Mouse (Mus musculus) G1E (cell line): ENCODE measurements at regions not wholly inside any gene's neighbourhood (a gene's known extent, or its start where the extent isn't known, plus 50 kb on each side); places are given as distances from the start of the nearest gene placed in this dataset.

Source experiments
- ATAC-seq: 2 replicates; pipeline ENCODE4 v1.8.0; 2016; ENCODE audit warnings: mild to moderate bottlenecking; ENCODE audit not compliant: insufficient number of reproducible peaks, poor library complexity, low FRiP score, severe bottlenecking; ENCODE audit errors: extremely low read depth
- DNase-seq: peaks from one replicate; pipeline ENCODE4 v3.0.0; 2012; ENCODE audit warnings: low spot score
- H3K27me3 ChIP-seq: 2 replicates; pipeline ENCODE4 v1.6.1; 2012; ENCODE audit warnings: mild to moderate bottlenecking, low read length, inconsistent platforms; ENCODE audit not compliant: insufficient read depth
- H3K36me3 ChIP-seq: replicated peaks from 2 replicates; pipeline ENCODE3; 2012; ENCODE audit warnings: mild to moderate bottlenecking, inconsistent platforms
- H3K4me1 ChIP-seq: 2 replicates; pipeline ENCODE4 v1.6.1; 2012; ENCODE audit warnings: low read depth, low read length, inconsistent platforms, mixed read lengths; ENCODE audit not compliant: insufficient read depth
- H3K4me3 ChIP-seq: 2 replicates; pipeline ENCODE4 v1.5.1; 2012; ENCODE audit warnings: low read depth, mild to moderate bottlenecking, inconsistent platforms, low read length, moderate library complexity, mixed read lengths
- H3K9me3 ChIP-seq: replicated peaks from 2 replicates; pipeline ENCODE4 v1.6.1; 2012; ENCODE audit warnings: inconsistent platforms
- CTCF ChIP-seq: IDR thresholded peaks from 2 replicates; pipeline ENCODE4 v1.5.1; 2012; ENCODE audit warnings: low read depth, low read length, inconsistent platforms, mixed read lengths
- GATA1 ChIP-seq: IDR thresholded peaks from 2 replicates; pipeline ENCODE4 v1.6.1; 2012; ENCODE audit warnings: borderline replicate concordance, low read length, inconsistent platforms, mixed read lengths
- GATA2 ChIP-seq: IDR thresholded peaks from 2 replicates; pipeline ENCODE4 v1.6.1; 2012; ENCODE audit warnings: low read depth, low read length, inconsistent platforms, borderline replicate concordance
- POLR2AphosphoS5 ChIP-seq: IDR thresholded peaks from 2 replicates; pipeline ENCODE4 v1.6.1; 2012; ENCODE audit warnings: low read depth, low read length, inconsistent platforms; ENCODE audit not compliant: insufficient replicate concordance
- TAL1 ChIP-seq: conservative IDR thresholded peaks from 2 replicates; pipeline ENCODE4 v1.6.1; 2012; ENCODE audit warnings: low read depth, low read length, inconsistent platforms, mixed read lengths

- Histone ChIP-seq H3K27me3 (no peaks in the 10 kb centered on the region), H3K9me3 (no peaks in the 10 kb centered on the region), H3K36me3 (no peaks in the 10 kb centered on the region), H3K4me1 (no peaks in the 10 kb centered on the region), H3K4me3 (no peak overlapping the region)
- DNase-seq: no peak
- TF ChIP-seq TAL1: no peak
- TF ChIP-seq CTCF: no peak
- no peak for TF ChIP-seq GATA1
- no peak for TF ChIP-seq GATA2
- no peak for TF ChIP-seq POLR2AphosphoS5
- ATAC-seq: no peak
These were observed 169.6 kb upstream of the Slc7a11 start for GRCm38 (mm10) chr3:50613011-50613410.

GRCm38 (mm10) chr3:50609341-50610012 is 166.1 kb upstream of the Slc7a11 start:
- H3K4me1 ChIP-seq: no peaks in the 10 kb centered on the region
- no peak for DNase-seq
- H3K27me3 ChIP-seq: no peaks in the 10 kb centered on the region
- H3K9me3 ChIP-seq: no peaks in the 10 kb centered on the region
- TF ChIP-seq TAL1 (no peak), POLR2AphosphoS5 (no peak), GATA1 (no peak), GATA2 (no peak), CTCF (no peak)
- no peak overlapping the region for H3K4me3 ChIP-seq
- no peaks in the 10 kb centered on the region for H3K36me3 ChIP-seq
- no peak for ATAC-seq

GRCm38 (mm10) chr3:50607736-50608135 is 164.3 kb upstream of the Slc7a11 start:
- DNase-seq (no peak), ATAC-seq (no peak)
- no peaks in the 10 kb centered on the region for H3K27me3 ChIP-seq
- no peak for TF ChIP-seq POLR2AphosphoS5
- TF ChIP-seq GATA1: no peak
- TF ChIP-seq CTCF: no peak
- no peak for TF ChIP-seq TAL1
- TF ChIP-seq GATA2: no peak
- no peaks in the 10 kb centered on the region for H3K4me1 ChIP-seq
- no peaks in the 10 kb centered on the region for H3K36me3 ChIP-seq
- H3K4me3 ChIP-seq: no peak overlapping the region
- H3K9me3 ChIP-seq: no peaks in the 10 kb centered on the region

GRCm38 (mm10) chr3:50606986-50607385 is 163.6 kb upstream of the Slc7a11 start:
- no peak for DNase-seq
- TF ChIP-seq TAL1: no peak
- no peak for TF ChIP-seq CTCF
- TF ChIP-seq GATA2: no peak
- no peak for TF ChIP-seq POLR2AphosphoS5
- TF ChIP-seq GATA1: no peak
- Histone ChIP-seq H3K9me3 (no peaks in the 10 kb centered on the region), H3K4me3 (no peak overlapping the region), H3K36me3 (no peaks in the 10 kb centered on the region), H3K4me1 (no peaks in the 10 kb centered on the region), H3K27me3 (no peaks in the 10 kb centered on the region)
- ATAC-seq: no peak

- Histone ChIP-seq H3K9me3 (no peaks in the 10 kb centered on the region), H3K4me1 (no peaks in the 10 kb centered on the region), H3K27me3 (no peaks in the 10 kb centered on the region), H3K36me3 (no peaks in the 10 kb centered on the region), H3K4me3 (no peak overlapping the region)
- no peak for TF ChIP-seq GATA1
- TF ChIP-seq CTCF: no peak
- TF ChIP-seq POLR2AphosphoS5: no peak
- no peak for TF ChIP-seq GATA2
- no peak for TF ChIP-seq TAL1
- DNase-seq (no peak), ATAC-seq (no peak)
These were observed 162.3 kb upstream of the Slc7a11 start for GRCm38 (mm10) chr3:50605750-50606149.

GRCm38 (mm10) chr3:50603182-50603581 is 159.8 kb upstream of the Slc7a11 start:
- Histone ChIP-seq H3K27me3 (no peaks in the 10 kb centered on the region), H3K36me3 (no peaks in the 10 kb centered on the region), H3K4me1 (no peaks in the 10 kb centered on the region), H3K9me3 (no peaks in the 10 kb centered on the region), H3K4me3 (no peak overlapping the region)
- ATAC-seq: peak; percentile 15; the same call in 1 of the 2 replicates
- TF ChIP-seq GATA1: no peak
- TF ChIP-seq GATA2: no peak
- TF ChIP-seq CTCF: no peak
- no peak for TF ChIP-seq POLR2AphosphoS5
- TF ChIP-seq TAL1: no peak
- no peak for DNase-seq

- DNase-seq: no peak
- Histone ChIP-seq H3K9me3 (no peaks in the 10 kb centered on the region), H3K27me3 (no peaks in the 10 kb centered on the region), H3K4me3 (no peak overlapping the region), H3K36me3 (no peaks in the 10 kb centered on the region), H3K4me1 (no peaks in the 10 kb centered on the region)
- ATAC-seq: no peak
- TF ChIP-seq CTCF: no peak
- TF ChIP-seq TAL1: no peak
- no peak for TF ChIP-seq GATA1
- TF ChIP-seq GATA2: no peak
- TF ChIP-seq POLR2AphosphoS5: no peak
These were observed 152.3 kb upstream of the Slc7a11 start for GRCm38 (mm10) chr3:50595732-50596131.
